ENCODE assay signal across 10 mouse cellular contexts in the genomic region with DNA sequence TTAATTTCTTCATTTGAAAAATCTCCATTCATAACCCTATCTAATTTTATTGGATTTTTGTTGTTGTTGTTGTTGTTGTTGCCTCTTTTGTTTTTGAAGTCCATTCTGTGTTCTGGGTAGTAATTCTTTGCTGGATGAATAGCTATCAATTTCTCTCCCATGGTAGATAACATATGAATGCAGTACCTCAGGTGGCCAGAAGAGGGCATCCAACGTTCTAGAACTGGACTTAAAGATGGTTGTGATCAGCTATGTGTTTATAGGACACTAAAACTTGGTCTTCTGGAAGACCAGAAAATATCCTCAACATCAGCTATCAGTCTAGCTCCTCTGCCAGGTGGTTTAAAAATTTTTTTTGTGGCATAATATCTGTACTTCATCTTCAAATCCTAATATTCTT. TPM values are rescaled to one million over a fixed set of nuclear protein-coding genes. Genes with fewer than 3 reads are reported as not detected.
DNase-seq lines count a peak whose midpoint lies in the region; ATAC-seq lines count a peak whose summit lies in the region.
"Not testable (repeated sequence)": the region's sequence is repeated elsewhere in the genome, so short reads cannot be mapped to it uniquely, and the experiment has no call there.
"Had no signal": no experiment of that assay in that cellular context is flagged by ENCODE, and none has a peak within 500 bp of the region (broad histone marks: within the 10 kb centered on the region; RNA-seq: fewer than 3 reads in every experiment).

No protein-coding gene starts in this region.

- H3K27me3 ChIP-seq in intestine, embryonic 14.5 days (replicated peaks; ENCODE audit: control insufficient read depth, insufficient read depth, low read length): not testable (repeated sequence)

- DNase-seq in ZHBTc4 (ENCODE audit: low read depth, low spot score): peak; percentile 37
- peak; percentile 26 for DNase-seq in cerebellum, adult 9-10 months
- peak; percentile 20 to 27 for DNase-seq in frontal cortex, postnatal 25 days (ENCODE audit: low spot score in 2 of 2)
- DNase-seq in intestine, embryonic 14.5 days (ENCODE audit: low spot score): peak; percentile 52
- peak; percentile 29 to 47 for DNase-seq in layer of hippocampus, postnatal 14 days (ENCODE audit: low spot score in 2 of 2)
- peak; percentile 66 for DNase-seq in lung, postnatal 10 days
- DNase-seq in right cerebral cortex, adult 18-20 months: peak; percentile 29
- peak; percentile 30 to 49 for DNase-seq in urinary bladder, postnatal 36 days (ENCODE audit: low spot score in 2 of 2)

- H3K4me2 ChIP-seq in intestine, embryonic 14.5 days (ENCODE audit: low read length): not testable (repeated sequence)

- not testable (repeated sequence) for H3K27ac ChIP-seq in intestine, embryonic 14.5 days (ENCODE audit: low read depth)

- not testable (repeated sequence) for H3K9ac ChIP-seq in intestine, embryonic 14.5 days (ENCODE audit: low read length)

- 0% methylated on average over 1 of the region's 1 CpGs for WGBS in intestine, embryonic 14.5 days

- not testable (repeated sequence) for H3K9me3 ChIP-seq in intestine, embryonic 14.5 days (ENCODE audit: control insufficient read depth, low read length)

- ATAC-seq in intestine, embryonic 14.5 days (replicated peaks; ENCODE audit: low FRiP score, low TSS enrichment, low read depth): not testable (repeated sequence)

- H3K36me3 ChIP-seq in intestine, embryonic 14.5 days (ENCODE audit: control insufficient read depth, insufficient read depth, low read length): not testable (repeated sequence)

- not testable (repeated sequence) for H3K4me3 ChIP-seq in intestine, embryonic 14.5 days (ENCODE audit: low read depth, low read length)

- H3K4me1 ChIP-seq in intestine, embryonic 14.5 days (replicated peaks; ENCODE audit: control insufficient read depth, insufficient read depth, low read length): not testable (repeated sequence)

RNA-seq across cellular contexts. Expression of gene Prl2c5, which starts 54.9 kb away (rescaled TPM):
- polyA plus RNA-seq in intestine, embryonic 14.5 days (2014; fragmentation: Nextera tagmentation; extraction: Ambion mirVana): not detected in 2 replicates
- not detected for total RNA-seq in layer of hippocampus, postnatal 14 days (2021)
- polyA plus RNA-seq: heart, embryonic 13.5 days; midbrain, embryonic 15.5 days had no signal
